Mouse (Mus musculus): ENCODE data around the gene Hist2h2bb. TPM values are rescaled to one million over a fixed set of nuclear protein-coding genes. Genes with fewer than 3 reads are reported as not detected.
A peak's percentile ranks its signal among the peaks of the same experiment; 100 is the strongest.

Hist2h2bb gene
- total RNA-seq, 2 experiments from 2014 or later = 715 to 4,039 TPM

- peak; percentile 68 for ATAC-seq (replicated peaks; ENCODE audit: low FRiP score, poor library complexity, severe bottlenecking)
Measured at GRCm38 (mm10) chr3:96238954-96239793, 30.4 kb upstream of the Hist2h2bb start, which contains the start of gene Hist2h3c2. Gene Hist2h3c2, minus strand, starts transcription at chr3:96239127.

GRCm38 (mm10) chr3:96239949-96240798 is 29.4 kb upstream of the Hist2h2bb start, which contains the start of gene Hist2h2aa2:
Gene Hist2h2aa2, minus strand, starts transcription at chr3:96240276.
- peak; percentile 61 for ATAC-seq (replicated peaks; ENCODE audit: low FRiP score, poor library complexity, severe bottlenecking)

DNA sequence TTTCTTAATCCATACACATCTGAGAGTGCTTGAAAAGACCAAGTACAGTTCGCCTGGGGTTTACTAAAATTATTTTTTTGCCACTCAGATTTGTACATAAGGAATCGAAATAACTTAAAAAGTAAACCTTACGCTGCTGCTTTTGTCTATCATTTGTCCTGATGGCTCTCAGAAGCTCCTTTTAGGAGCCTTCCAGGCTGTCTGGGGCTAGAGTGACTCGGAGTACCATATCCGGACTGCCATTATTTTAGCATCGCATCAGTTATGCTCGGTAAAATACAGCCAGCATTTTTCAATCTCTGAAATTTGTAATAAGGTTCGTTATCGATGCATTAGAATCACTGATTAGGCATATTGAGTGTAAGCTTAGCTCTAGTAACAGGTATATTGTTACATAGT is 28.8 kb upstream of the Hist2h2bb start:
- no peak for ATAC-seq (replicated peaks; ENCODE audit: low FRiP score, poor library complexity, severe bottlenecking)

- ATAC-seq (replicated peaks; ENCODE audit: low FRiP score, poor library complexity, severe bottlenecking) = no peak
Measured at GRCm38 (mm10) chr3:96243921-96244572, 25.5 kb upstream of the Hist2h2bb start.

- peak; percentile 65 for ATAC-seq (replicated peaks; ENCODE audit: low FRiP score, poor library complexity, severe bottlenecking)
Measured at GRCm38 (mm10) chr3:96245003-96245886, 24.3 kb upstream of the Hist2h2bb start, which contains the start of gene Hist2h2aa1. Gene Hist2h2aa1, plus strand, starts transcription at chr3:96245497.

DNA sequence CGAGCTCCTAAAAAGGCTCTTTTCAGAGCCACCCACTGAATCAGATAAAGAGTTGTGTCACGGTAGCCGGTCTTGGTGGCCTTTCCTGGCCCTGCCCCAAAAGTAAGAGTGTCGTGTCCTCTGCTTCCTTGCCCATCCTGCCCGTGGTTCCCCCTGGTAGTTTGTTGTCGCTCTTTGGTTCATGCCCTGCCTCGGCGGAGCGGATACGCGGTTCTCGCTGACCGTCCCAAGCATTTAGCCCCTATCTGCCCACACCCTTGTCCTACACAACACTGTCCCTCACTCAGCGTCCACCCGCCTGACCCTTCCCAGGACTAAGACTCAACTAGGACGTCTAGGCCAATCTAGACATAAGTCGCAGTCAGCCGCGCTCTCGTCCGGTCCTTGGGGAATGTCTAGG is 23.5 kb upstream of the Hist2h2bb start:
- peak; percentile 59 for ATAC-seq (replicated peaks; ENCODE audit: low FRiP score, poor library complexity, severe bottlenecking)

- ATAC-seq (replicated peaks; ENCODE audit: low FRiP score, poor library complexity, severe bottlenecking) = peak; percentile 70
Measured at GRCm38 (mm10) chr3:96246427-96246856, 23.1 kb upstream of the Hist2h2bb start, which contains the start of gene Hist2h3c1. Gene Hist2h3c1, plus strand, starts transcription at chr3:96246685.

GRCm38 (mm10) chr3:96247356-96248140 is 22.0 kb upstream of the Hist2h2bb start:
- no peak for ATAC-seq (replicated peaks; ENCODE audit: low FRiP score, poor library complexity, severe bottlenecking)

DNA sequence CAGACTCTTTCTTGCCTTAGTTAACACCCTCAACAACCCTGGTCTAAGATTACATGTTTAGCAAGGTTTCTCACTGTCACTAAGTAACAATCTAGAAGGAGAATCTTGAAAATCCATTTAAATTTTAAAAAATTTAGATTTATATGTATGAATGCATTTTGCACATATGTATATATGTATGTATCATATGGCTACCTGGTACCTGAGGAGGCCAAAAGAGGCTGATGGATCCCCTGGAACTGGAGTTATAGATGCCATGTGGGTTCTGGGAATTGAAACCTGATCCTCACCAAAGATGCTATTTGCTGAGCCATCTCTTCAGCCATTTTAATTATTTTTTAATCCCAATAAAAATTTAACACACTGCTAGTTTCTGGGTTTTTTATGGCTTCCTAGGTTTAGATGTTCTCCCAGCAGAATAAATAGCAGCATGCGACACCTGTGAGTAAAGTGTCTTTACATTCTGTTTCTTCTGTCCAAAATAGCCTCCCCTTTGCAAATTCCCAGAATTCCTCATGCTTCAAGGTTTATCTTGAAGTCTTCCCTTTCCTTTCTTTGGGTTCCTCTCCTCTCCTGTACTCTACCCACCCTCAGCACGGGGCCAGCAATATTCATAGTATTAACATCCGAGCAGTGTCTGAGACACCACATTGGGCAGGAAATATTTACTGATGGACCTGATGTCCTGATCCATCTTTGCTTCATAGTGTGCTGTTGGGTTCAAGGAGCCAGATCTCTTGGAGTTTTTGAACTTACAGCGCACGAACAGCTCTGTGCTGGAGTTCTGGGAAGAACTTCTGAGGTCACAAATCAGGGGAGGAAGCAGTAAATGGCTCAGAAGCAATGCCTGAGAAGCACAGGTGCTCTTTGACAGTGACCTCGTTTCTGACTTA is 21.2 kb upstream of the Hist2h2bb start:
- ATAC-seq (replicated peaks; ENCODE audit: low FRiP score, poor library complexity, severe bottlenecking) = no peak

DNA sequence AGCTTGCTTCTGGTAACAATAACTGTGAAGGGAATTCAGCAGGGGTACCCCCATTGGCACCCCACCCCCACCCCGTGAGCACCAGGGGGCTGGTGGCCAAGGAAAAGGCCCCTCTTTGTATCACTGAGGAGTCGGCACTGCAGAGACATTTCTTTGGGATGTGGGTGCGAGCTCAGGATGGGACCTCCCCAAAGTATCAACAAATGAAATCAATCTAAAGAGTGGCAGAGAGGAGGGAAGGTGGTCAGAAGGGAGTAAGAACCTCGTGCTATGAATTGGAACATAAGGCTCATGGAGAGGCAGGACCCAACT is 20.6 kb upstream of the Hist2h2bb start:
- ATAC-seq (replicated peaks; ENCODE audit: low FRiP score, poor library complexity, severe bottlenecking) = no peak

- ATAC-seq (replicated peaks; ENCODE audit: low FRiP score, poor library complexity, severe bottlenecking) = no peak
Measured at GRCm38 (mm10) chr3:96250890-96251289, 18.7 kb upstream of the Hist2h2bb start.

GRCm38 (mm10) chr3:96251787-96252186 is 17.8 kb upstream of the Hist2h2bb start:
- no peak for ATAC-seq (replicated peaks; ENCODE audit: low FRiP score, poor library complexity, severe bottlenecking)

DNA sequence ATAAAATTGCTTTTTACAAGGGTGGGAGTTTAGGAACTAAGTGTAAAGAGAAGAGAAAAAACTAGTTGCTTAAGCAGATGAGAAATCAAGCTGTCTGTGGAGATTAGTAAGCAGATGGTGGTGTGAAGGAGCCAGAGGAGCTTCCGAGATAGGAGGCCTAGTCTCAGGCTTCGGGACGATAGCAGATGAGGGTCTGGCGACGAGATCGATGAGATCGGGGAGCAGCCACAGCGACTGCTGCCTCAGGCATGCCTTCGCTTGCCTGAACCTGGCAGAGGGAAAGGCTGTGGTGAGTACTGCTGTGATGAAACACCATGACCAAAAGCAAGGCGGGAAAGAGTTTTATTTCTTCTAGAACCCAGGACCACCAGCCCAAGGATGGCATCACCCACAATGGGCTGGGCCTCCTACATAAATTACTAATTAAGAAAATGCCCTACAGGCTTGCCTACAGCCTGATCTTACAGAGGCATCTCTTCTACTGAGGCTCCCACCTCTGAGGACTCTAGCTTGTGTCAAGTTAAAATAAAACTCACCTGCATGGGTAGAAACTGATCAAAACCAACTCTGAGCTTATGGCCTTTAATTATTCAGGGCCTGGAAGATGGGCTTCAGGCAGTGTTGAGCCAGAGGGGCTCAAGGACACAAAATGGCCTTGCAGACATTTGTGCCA is 14.7 kb upstream of the Hist2h2bb start:
- peak; percentile 87 for ATAC-seq (replicated peaks; ENCODE audit: low FRiP score, poor library complexity, severe bottlenecking)

DNA sequence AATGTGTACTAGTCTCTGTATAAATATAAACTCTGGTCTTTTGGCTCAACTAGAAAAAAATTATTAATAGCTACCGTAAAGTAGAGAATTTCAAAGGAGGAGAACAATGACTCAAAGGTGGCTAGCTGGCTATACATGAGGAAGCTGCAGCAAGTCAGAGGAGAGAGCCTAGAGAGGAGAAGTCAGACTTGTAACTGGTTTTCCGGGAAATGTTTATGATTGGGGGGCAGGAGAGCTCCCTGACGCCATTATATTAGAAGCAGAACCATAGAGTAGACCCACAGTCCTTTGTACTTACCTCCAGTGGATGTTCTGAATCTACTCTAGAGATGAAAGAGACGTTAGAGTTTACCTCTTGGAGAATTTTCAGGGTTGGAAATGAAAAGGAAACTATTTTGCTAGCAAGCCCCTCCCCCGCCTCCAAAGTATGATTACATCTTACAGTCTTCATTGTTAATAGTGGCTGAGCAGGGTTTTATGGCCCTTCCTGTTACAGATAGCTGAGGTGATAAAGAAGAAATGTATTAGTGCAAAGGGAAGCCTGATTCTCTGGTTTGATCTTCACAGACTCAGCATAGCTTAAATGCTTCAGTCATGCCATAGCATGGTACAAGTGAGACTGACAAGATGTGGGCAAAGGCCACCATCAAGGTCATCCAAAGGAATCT is 13.5 kb upstream of the Hist2h2bb start:
- no peak for ATAC-seq (replicated peaks; ENCODE audit: low FRiP score, poor library complexity, severe bottlenecking)

GRCm38 (mm10) chr3:96257190-96257589 is 12.4 kb upstream of the Hist2h2bb start:
- no peak for ATAC-seq (replicated peaks; ENCODE audit: low FRiP score, poor library complexity, severe bottlenecking)

GRCm38 (mm10) chr3:96260220-96260619 is 9.3 kb upstream of the Hist2h2bb start:
- ATAC-seq (replicated peaks; ENCODE audit: low FRiP score, poor library complexity, severe bottlenecking) = no peak

All from erythroblast, adult 5-6 weeks (primary cell).